Mouse (Mus musculus) ES-CJ7 (cell line): ENCODE measurements around the gene Morn1.

Experiments
- DNase-seq: peaks from one replicate; pipeline ENCODE4 v3.0.0; 2011; ENCODE audit warnings: low read depth, low spot score

The Morn1 gene

GRCm38 (mm10) chr4:155158543-155158917 lies 72.2 kb downstream of the Morn1 start:
- no peak for DNase-seq

GRCm38 (mm10) chr4:155162433-155163319 lies 76.3 kb downstream of the Morn1 start:
- DNase-seq: peak; percentile 72

- peak; percentile 90 for DNase-seq
Measured at GRCm38 (mm10) chr4:155163320-155163651, 76.9 kb downstream of the Morn1 start.

- DNase-seq: peak; percentile 61
Measured at GRCm38 (mm10) chr4:155163685-155164084, 77.3 kb downstream of the Morn1 start.

GRCm38 (mm10) chr4:155164550-155164949 lies 78.2 kb downstream of the Morn1 start:
- DNase-seq: no peak

GRCm38 (mm10) chr4:155165861-155166260 lies 79.5 kb downstream of the Morn1 start:
- DNase-seq: no peak

- no peak for DNase-seq
Measured at GRCm38 (mm10) chr4:155168835-155169252, 82.5 kb downstream of the Morn1 start.

- DNase-seq: no peak
Measured at GRCm38 (mm10) chr4:155170614-155171212, 84.3 kb downstream of the Morn1 start.

GRCm38 (mm10) chr4:155171961-155172533 lies 85.7 kb downstream of the Morn1 start:
- no peak for DNase-seq

GRCm38 (mm10) chr4:155172909-155173821 lies 86.8 kb downstream of the Morn1 start:
- DNase-seq: peak; percentile 93

GRCm38 (mm10) chr4:155173822-155174785 lies 87.7 kb downstream of the Morn1 start:
- no peak for DNase-seq

- no peak for DNase-seq
Measured at GRCm38 (mm10) chr4:155176210-155176609, 89.8 kb downstream of the Morn1 start.

- peak; percentile 71 for DNase-seq
Measured at GRCm38 (mm10) chr4:155178274-155178673, 91.9 kb downstream of the Morn1 start.

GRCm38 (mm10) chr4:155178981-155179512 lies 92.7 kb downstream of the Morn1 start:
- DNase-seq: no peak

- no peak for DNase-seq
Measured at GRCm38 (mm10) chr4:155183201-155183600, 96.8 kb downstream of the Morn1 start.

- no peak for DNase-seq
Measured at GRCm38 (mm10) chr4:155184248-155185070, 98.1 kb downstream of the Morn1 start.

GRCm38 (mm10) chr4:155185845-155186244 lies 99.5 kb downstream of the Morn1 start:
- no peak for DNase-seq

- DNase-seq: no peak
Measured at GRCm38 (mm10) chr4:155187192-155187674, 100.9 kb downstream of the Morn1 start.

GRCm38 (mm10) chr4:155188341-155188740 lies 102.0 kb downstream of the Morn1 start:
- no peak for DNase-seq
